Mouse (Mus musculus): ENCODE results near the gene Gm49320. TPM values are rescaled to one million over a fixed set of nuclear protein-coding genes. Genes with fewer than 3 reads are reported as not detected.
A peak's percentile ranks its signal among the peaks of the same experiment; 100 is the strongest.

Gene Gm49320
- polyA plus RNA-seq, 1 experiment: 2.6 TPM

- WGBS: 98% methylated on average over 5 of the region's 5 CpGs
- TF ChIP-seq CTCF (IDR thresholded peaks at IDR 0.05; ENCODE audit: borderline replicate concordance, control insufficient read depth, extremely low read depth, insufficient read depth, low read length, poor library complexity) (no peak), POLR2A (IDR thresholded peaks at IDR 0.05; ENCODE audit: control insufficient read depth, extremely low read depth, insufficient read depth, low read length, poor library complexity) (no peak)
- no peaks in the 10 kb centered on the region for H3K27me3 ChIP-seq (ENCODE audit: control insufficient read depth, insufficient read depth, low read length)
- H3K36me3 ChIP-seq (ENCODE audit: control insufficient read depth, insufficient read depth, low read length): peaks cover 30% of the 10 kb centered on the region
- DNase-seq: no peak
- H3K4me3 ChIP-seq (ENCODE audit: control insufficient read depth, insufficient read depth, low read length): no peak overlapping the region
- H3K27ac ChIP-seq (ENCODE audit: control insufficient read depth, insufficient read depth, low read length): no peak overlapping the region
- peaks cover 6% of the 10 kb centered on the region for H3K4me1 ChIP-seq (replicated peaks; ENCODE audit: control insufficient read depth, insufficient read depth, low read length)
Measured at GRCm38 (mm10) chr8:4245061-4245460, 6.4 kb downstream of the Gm49320 start.

- DNase-seq: no peak
- Histone ChIP-seq H3K36me3 (ENCODE audit: control insufficient read depth, insufficient read depth, low read length) (peaks cover 30% of the 10 kb centered on the region), H3K4me3 (ENCODE audit: control insufficient read depth, insufficient read depth, low read length) (no peak overlapping the region), H3K27me3 (ENCODE audit: control insufficient read depth, insufficient read depth, low read length) (no peaks in the 10 kb centered on the region), H3K4me1 (replicated peaks; ENCODE audit: control insufficient read depth, insufficient read depth, low read length) (no peaks in the 10 kb centered on the region), H3K27ac (ENCODE audit: control insufficient read depth, insufficient read depth, low read length) (no peak overlapping the region)
- WGBS: 98% methylated on average over 13 of the region's 13 CpGs
- TF ChIP-seq POLR2A (IDR thresholded peaks at IDR 0.05; ENCODE audit: control insufficient read depth, extremely low read depth, insufficient read depth, low read length, poor library complexity) (no peak), CTCF (IDR thresholded peaks at IDR 0.05; ENCODE audit: borderline replicate concordance, control insufficient read depth, extremely low read depth, insufficient read depth, low read length, poor library complexity) (no peak)
Measured at GRCm38 (mm10) chr8:4245737-4246136, 7.1 kb downstream of the Gm49320 start.

- H3K4me1 ChIP-seq (replicated peaks; ENCODE audit: control insufficient read depth, insufficient read depth, low read length): 0 out of 2 replicates have a peak, but pooled peaks cover under 1% of the 10 kb centered on the region
- no peak for DNase-seq
- no peaks in the 10 kb centered on the region for H3K27me3 ChIP-seq (ENCODE audit: control insufficient read depth, insufficient read depth, low read length)
- H3K4me3 ChIP-seq (ENCODE audit: control insufficient read depth, insufficient read depth, low read length): no peak overlapping the region
- H3K36me3 ChIP-seq (ENCODE audit: control insufficient read depth, insufficient read depth, low read length): peaks cover 30% of the 10 kb centered on the region
- H3K27ac ChIP-seq (ENCODE audit: control insufficient read depth, insufficient read depth, low read length): no peak overlapping the region
- TF ChIP-seq CTCF (IDR thresholded peaks at IDR 0.05; ENCODE audit: borderline replicate concordance, control insufficient read depth, extremely low read depth, insufficient read depth, low read length, poor library complexity) (no peak), POLR2A (IDR thresholded peaks at IDR 0.05; ENCODE audit: control insufficient read depth, extremely low read depth, insufficient read depth, low read length, poor library complexity) (no peak)
- 92% methylated on average over 8 of the region's 8 CpGs for WGBS
Measured at GRCm38 (mm10) chr8:4247241-4247640, 8.6 kb downstream of the Gm49320 start.

- Histone ChIP-seq H3K4me3 (ENCODE audit: control insufficient read depth, insufficient read depth, low read length) (no peak within 1 kb of the TSS), H3K27me3 (ENCODE audit: control insufficient read depth, insufficient read depth, low read length) (no peaks in the 10 kb centered on the region), H3K36me3 (ENCODE audit: control insufficient read depth, insufficient read depth, low read length) (peaks cover 30% of the 10 kb centered on the region), H3K4me1 (replicated peaks; ENCODE audit: control insufficient read depth, insufficient read depth, low read length) (peaks cover 5% of the 10 kb centered on the region), H3K27ac (ENCODE audit: control insufficient read depth, insufficient read depth, low read length) (no peak within 1 kb of the TSS)
- DNase-seq: no peak
- 93% methylated on average over 15 of the region's 15 CpGs for WGBS
- TF ChIP-seq CTCF (IDR thresholded peaks at IDR 0.05; ENCODE audit: borderline replicate concordance, control insufficient read depth, extremely low read depth, insufficient read depth, low read length, poor library complexity): no peak
- TF ChIP-seq POLR2A (IDR thresholded peaks at IDR 0.05; ENCODE audit: control insufficient read depth, extremely low read depth, insufficient read depth, low read length, poor library complexity): no peak
Measured at GRCm38 (mm10) chr8:4247951-4248540, 9.4 kb downstream of the Gm49320 start, which contains the start of gene Tgfbr3l. Gene Tgfbr3l (plus strand): TSS chr8:4248214.

GRCm38 (mm10) chr8:4249213-4249612 is 10.5 kb downstream of the Gm49320 start:
- WGBS: 94% methylated on average over 29 of the region's 29 CpGs
- Histone ChIP-seq H3K27ac (ENCODE audit: control insufficient read depth, insufficient read depth, low read length) (no peak overlapping the region), H3K36me3 (ENCODE audit: control insufficient read depth, insufficient read depth, low read length) (peaks cover 23% of the 10 kb centered on the region), H3K27me3 (ENCODE audit: control insufficient read depth, insufficient read depth, low read length) (no peaks in the 10 kb centered on the region), H3K4me1 (replicated peaks; ENCODE audit: control insufficient read depth, insufficient read depth, low read length) (peaks cover 8% of the 10 kb centered on the region), H3K4me3 (ENCODE audit: control insufficient read depth, insufficient read depth, low read length) (no peak overlapping the region)
- TF ChIP-seq POLR2A (IDR thresholded peaks at IDR 0.05; ENCODE audit: control insufficient read depth, extremely low read depth, insufficient read depth, low read length, poor library complexity): no peak
- no peak for DNase-seq

- TF ChIP-seq CTCF (IDR thresholded peaks at IDR 0.05; ENCODE audit: borderline replicate concordance, control insufficient read depth, extremely low read depth, insufficient read depth, low read length, poor library complexity): peak; percentile 92
- no peak for TF ChIP-seq POLR2A (IDR thresholded peaks at IDR 0.05; ENCODE audit: control insufficient read depth, extremely low read depth, insufficient read depth, low read length, poor library complexity)
- 60% methylated on average over 26 of the region's 26 CpGs for WGBS
- no peak overlapping the region for H3K4me3 ChIP-seq (ENCODE audit: control insufficient read depth, insufficient read depth, low read length)
- peak; percentile 82 for DNase-seq
- no peak overlapping the region for H3K27ac ChIP-seq (ENCODE audit: control insufficient read depth, insufficient read depth, low read length)
- H3K27me3 ChIP-seq (ENCODE audit: control insufficient read depth, insufficient read depth, low read length): no peaks in the 10 kb centered on the region
- peaks cover 8% of the 10 kb centered on the region for H3K4me1 ChIP-seq (replicated peaks; ENCODE audit: control insufficient read depth, insufficient read depth, low read length)
- peaks cover 11% of the 10 kb centered on the region for H3K36me3 ChIP-seq (ENCODE audit: control insufficient read depth, insufficient read depth, low read length)
Measured at GRCm38 (mm10) chr8:4250306-4250970, 11.8 kb downstream of the Gm49320 start.

Data from thymus, adult 2 months (tissue).